Mouse (Mus musculus) olfactory bulb, adult 2 months (tissue): Measurements from ENCODE around the gene Ctf2. TPM values are rescaled to one million over a fixed set of nuclear protein-coding genes. Genes with fewer than 3 reads are reported as not detected.

Experiments
- H3K27ac ChIP-seq: fragments of 200-500 bp; 2 replicates; pipeline ENCODE4 v1.5.1; 2012; ENCODE audit warnings: low read depth, low read length; ENCODE audit not compliant: insufficient read depth
- H3K4me1 ChIP-seq: fragments of 200-500 bp; 2 replicates; pipeline ENCODE4 v1.6.1; 2012; ENCODE audit warnings: low read length; ENCODE audit not compliant: control insufficient read depth, insufficient read depth
- H3K4me3 ChIP-seq: fragments of 200-500 bp; 2 replicates; pipeline ENCODE4 v1.5.1; 2012; ENCODE audit warnings: mild to moderate bottlenecking, low read depth, low read length, moderate library complexity; ENCODE audit not compliant: insufficient read depth
- CTCF ChIP-seq: fragments of 200-500 bp; IDR thresholded peaks from 2 replicates; pipeline ENCODE4 v1.5.1; 2012; ENCODE audit warnings: low read depth, mild to moderate bottlenecking, low read length, moderate library complexity; ENCODE audit not compliant: insufficient read depth
- POLR2A ChIP-seq: fragments of 200-500 bp; IDR thresholded peaks from 2 replicates; pipeline ENCODE4 v1.6.1; 2012; ENCODE audit warnings: mild to moderate bottlenecking, low read depth, low read length, moderate library complexity; ENCODE audit not compliant: insufficient read depth
- WGBS: fragments of 180-500 bp; shearing (Covaris S2); methylation state at CpG from one replicate; pipeline ENCODE4 v1.1.7; 2018; 5-methylcytosine and 5-hydroxymethylcytosine counted together
- polyA plus RNA-seq: library from polyadenylated mRNA; stranded (reverse); fragments of >200 nt; gene quantifications from 2 replicates; pipeline ENCODE4 v1.2.4, GENCODE M21; 2012; ENCODE audit warnings: low replicate concordance; ENCODE audit not compliant: missing spikeins, insufficient read depth, insufficient read length

Ctf2 gene
- polyA plus RNA-seq, 1 experiment = not detected

DNA sequence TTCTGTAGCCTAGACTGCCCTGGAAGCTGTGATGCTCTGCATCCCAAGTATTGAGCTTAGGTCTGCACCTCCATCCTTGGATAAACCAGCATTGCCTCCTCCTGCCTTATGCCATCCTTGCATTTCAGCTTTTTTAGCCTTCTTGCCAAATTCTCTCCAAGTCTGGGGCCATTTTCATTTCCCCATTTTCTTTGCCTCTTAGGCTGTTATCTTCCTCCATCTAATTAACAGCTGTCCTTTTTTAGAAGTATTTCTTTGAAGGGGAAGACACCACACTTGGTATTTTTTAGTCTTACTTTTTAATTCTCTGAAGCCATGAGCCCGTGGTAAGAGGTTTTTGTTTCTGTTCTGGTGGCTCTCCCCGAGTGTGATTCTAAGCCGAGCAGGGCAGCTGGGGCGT is 31.7 kb upstream of the Ctf2 start:
- H3K27ac ChIP-seq = no peak overlapping the region
- WGBS = 93% methylated on average over 4 of the region's 4 CpGs
- TF ChIP-seq CTCF = no peak
- TF ChIP-seq POLR2A = no peak

GRCm38 (mm10) chr7:127761026-127761425 is 29.1 kb upstream of the Ctf2 start:
- 30% methylated on average over 7 of the region's 7 CpGs for WGBS
- Histone ChIP-seq H3K4me3 (no peak overlapping the region), H3K27ac (no peak overlapping the region), H3K4me1 (peaks cover 11% of the 10 kb centered on the region)
- peak; percentile 70; the same call in 1 of the 2 replicates for TF ChIP-seq CTCF
- no peak for TF ChIP-seq POLR2A

More for the DNA sequence above, 31.7 kb upstream of the Ctf2 start:
- Histone ChIP-seq H3K4me3 (no peak overlapping the region), H3K4me1 (peaks cover 9% of the 10 kb centered on the region)

- TF ChIP-seq CTCF (no peak), POLR2A (no peak)
- Histone ChIP-seq H3K4me3 (no peak overlapping the region), H3K4me1 (peaks cover 13% of the 10 kb centered on the region), H3K27ac (no peak overlapping the region)
- WGBS = 74% methylated on average over 3 of the region's 3 CpGs
Measured at GRCm38 (mm10) chr7:127760478-127760877, 28.5 kb upstream of the Ctf2 start.

GRCm38 (mm10) chr7:127759716-127760115 is 27.8 kb upstream of the Ctf2 start:
- 77% methylated on average over 6 of the region's 6 CpGs for WGBS
- Histone ChIP-seq H3K4me3 (no peak overlapping the region), H3K4me1 (peaks cover 18% of the 10 kb centered on the region), H3K27ac (no peak overlapping the region)
- TF ChIP-seq CTCF (no peak), POLR2A (no peak)

DNA sequence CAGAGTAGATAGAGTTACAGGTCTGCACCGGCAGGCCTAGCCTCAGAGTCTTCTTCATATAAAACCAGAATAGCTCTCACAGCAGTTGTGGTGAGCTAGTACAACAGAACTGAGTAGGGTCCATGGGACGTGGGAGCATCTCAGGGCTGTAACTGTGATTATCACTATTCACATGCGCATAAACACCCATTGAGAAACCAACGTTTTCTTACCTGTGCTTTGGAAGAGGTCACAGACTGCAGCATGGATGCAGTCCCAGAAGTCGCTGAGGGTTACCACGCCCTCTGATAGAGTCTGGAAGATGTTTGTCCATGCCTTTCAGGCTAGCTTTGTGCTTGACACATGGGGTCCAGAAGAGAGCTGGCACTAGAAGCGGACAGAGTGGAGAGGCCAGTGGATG is 21.8 kb upstream of the Ctf2 start:
- H3K4me1 ChIP-seq = peaks cover 39% of the 10 kb centered on the region
- TF ChIP-seq POLR2A (no peak), CTCF (no peak)
- no peak overlapping the region for H3K27ac ChIP-seq
- no peak overlapping the region for H3K4me3 ChIP-seq
- 81% methylated on average over 7 of the region's 7 CpGs for WGBS

DNA sequence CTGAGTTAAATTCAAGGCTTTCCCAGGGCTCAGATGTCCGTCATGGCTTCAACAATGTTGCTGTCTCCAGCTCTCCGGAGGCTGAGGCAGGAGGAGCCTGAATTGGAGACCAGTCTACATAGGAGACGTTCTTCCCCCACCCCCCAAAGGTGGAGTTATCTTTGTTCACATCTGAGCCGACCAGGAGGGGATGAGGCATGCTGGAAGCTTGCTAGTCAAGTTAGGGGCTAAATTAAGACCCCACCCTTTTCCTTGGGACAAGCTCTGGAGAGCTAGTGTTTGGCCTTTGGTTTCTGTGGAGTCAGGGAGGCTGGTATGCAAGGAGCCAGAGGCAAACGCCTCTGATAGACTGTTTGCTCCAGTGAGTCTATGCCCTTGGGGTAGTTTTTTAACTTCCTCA is 21.2 kb upstream of the Ctf2 start:
- TF ChIP-seq POLR2A = no peak
- no peak for TF ChIP-seq CTCF
- peaks cover 42% of the 10 kb centered on the region for H3K4me1 ChIP-seq
- WGBS = 72% methylated on average over 5 of the region's 5 CpGs
- H3K27ac ChIP-seq = no peak overlapping the region
- no peak overlapping the region for H3K4me3 ChIP-seq

- peaks cover 50% of the 10 kb centered on the region for H3K4me1 ChIP-seq
- no peak overlapping the region for H3K4me3 ChIP-seq
- TF ChIP-seq POLR2A (no peak), CTCF (no peak)
- no peak overlapping the region for H3K27ac ChIP-seq
- 92% methylated on average over 27 of the region's 27 CpGs for WGBS
Measured at GRCm38 (mm10) chr7:127752069-127752468, 20.1 kb upstream of the Ctf2 start.

DNA sequence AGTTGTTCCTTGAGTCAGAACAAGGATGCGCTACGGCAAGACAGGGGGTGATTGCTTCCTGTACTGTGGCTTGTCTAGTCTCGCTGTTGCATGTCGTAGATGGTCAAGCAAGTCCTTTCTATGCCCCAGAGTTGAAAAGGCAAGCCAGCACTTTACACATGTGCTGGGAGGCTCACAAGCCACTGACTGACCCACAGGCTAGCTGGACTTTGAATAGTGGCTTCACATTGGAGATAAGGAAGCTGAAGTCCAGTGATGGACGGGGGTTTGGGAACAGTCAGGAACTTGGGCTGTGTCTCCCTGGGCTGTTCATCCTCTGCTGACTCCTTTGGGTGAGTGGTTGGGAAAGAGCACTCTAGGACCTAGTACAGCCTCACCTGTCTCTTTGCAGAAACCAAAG is 19.7 kb upstream of the Ctf2 start:
- 95% methylated on average over 5 of the region's 5 CpGs for WGBS
- TF ChIP-seq CTCF = no peak
- TF ChIP-seq POLR2A = no peak
- Histone ChIP-seq H3K4me1 (peaks cover 47% of the 10 kb centered on the region), H3K27ac (no peak overlapping the region), H3K4me3 (no peak overlapping the region)

DNA sequence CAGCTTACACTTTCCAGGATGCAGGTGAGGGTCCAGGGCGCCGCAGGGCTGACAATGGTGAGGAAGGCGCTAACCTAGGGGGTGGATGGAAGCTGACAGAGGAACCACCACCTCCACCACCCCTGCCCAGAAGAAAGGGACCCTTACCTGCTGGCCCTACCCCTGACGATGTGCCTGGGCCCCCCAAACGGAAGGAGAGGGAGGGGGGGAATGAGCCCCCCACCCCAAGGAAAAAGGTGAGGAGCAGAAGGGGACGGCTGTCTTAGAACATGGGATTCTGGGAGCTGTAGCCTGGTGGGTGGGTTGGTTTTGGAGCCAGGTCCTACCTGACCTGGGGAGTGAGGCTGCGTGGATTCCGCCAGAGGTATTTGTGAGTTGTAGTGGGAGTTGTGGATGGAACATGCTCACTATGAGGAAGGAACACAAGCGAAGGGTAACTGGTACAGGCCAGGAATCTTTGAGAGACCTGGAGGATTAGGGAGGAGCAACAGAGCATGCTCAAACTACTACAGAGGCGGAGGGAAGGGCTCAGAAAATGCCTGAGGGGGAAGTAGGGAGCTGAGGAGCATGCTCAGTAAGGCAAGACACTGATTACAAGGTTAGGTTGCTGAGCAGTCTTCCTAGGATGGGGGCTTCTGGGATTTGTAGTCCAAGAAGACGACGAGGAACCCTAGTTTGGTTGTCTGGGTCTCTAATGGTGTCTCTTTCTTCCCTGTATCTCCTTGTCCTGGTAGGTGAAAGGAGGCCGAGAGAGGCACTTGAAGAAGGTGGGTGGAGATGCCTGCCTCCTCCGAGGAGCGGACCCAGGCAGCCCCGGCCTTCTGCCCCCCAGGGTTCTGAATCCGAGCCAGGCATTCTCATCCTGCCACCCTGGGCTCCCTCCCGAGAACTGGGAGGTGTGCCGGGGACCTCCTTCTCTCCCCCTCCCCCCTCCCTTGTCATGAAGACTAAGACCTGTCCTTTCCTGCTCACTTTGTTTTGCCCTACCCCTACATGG is 18.5 kb upstream of the Ctf2 start:
- Histone ChIP-seq H3K27ac (peak overlapping the region; percentile 39), H3K4me1 (peaks cover 40% of the 10 kb centered on the region), H3K4me3 (peak overlapping the region; percentile 49)
- 52% methylated on average over 19 of the region's 19 CpGs for WGBS
- 0 out of 2 replicates have a peak, but pooled peaks have one; percentile 26 for TF ChIP-seq POLR2A
- no peak for TF ChIP-seq CTCF

DNA sequence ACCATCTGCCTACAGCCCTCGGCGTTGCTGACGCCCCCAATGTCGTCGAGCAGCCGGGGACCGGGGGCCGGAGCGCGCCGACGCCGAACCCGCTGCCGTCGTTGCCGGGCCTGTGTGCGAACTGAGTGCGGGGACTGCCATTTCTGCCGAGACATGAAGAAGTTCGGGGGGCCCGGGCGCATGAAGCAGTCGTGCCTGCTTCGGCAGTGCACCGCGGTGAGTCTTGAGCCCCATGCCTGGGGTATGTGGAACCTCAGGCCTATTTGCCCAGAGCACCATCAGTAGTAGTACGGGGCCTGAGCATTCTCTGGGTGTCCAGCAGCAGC is 16.2 kb upstream of the Ctf2 start:
- no peak overlapping the region for H3K4me3 ChIP-seq
- H3K27ac ChIP-seq = no peak overlapping the region
- peaks cover 33% of the 10 kb centered on the region for H3K4me1 ChIP-seq
- WGBS = 92% methylated on average over 28 of the region's 28 CpGs
- TF ChIP-seq POLR2A (no peak), CTCF (no peak)
